Mouse (Mus musculus) NIH3T3 (cell line): ENCODE data around the gene Aicda.
"Not testable (repeated sequence)": the region's sequence is repeated elsewhere in the genome, so short reads cannot be mapped to it uniquely, and the experiment has no call there.

Source experiments
- DNase-seq: peaks from one replicate; pipeline ENCODE4 v3.0.0-alpha.2; 2012; ENCODE audit warnings: low read depth

The Aicda gene

GRCm38 (mm10) chr6:122555266-122555665 is 1.7 kb downstream of the Aicda start:
- DNase-seq = no peak

GRCm38 (mm10) chr6:122556959-122557561 is 3.5 kb downstream of the Aicda start:
- peak; percentile 96 for DNase-seq

- peak; percentile 97 for DNase-seq
Measured at GRCm38 (mm10) chr6:122560427-122560826, 6.8 kb downstream of the Aicda start.

- no peak for DNase-seq
Measured at GRCm38 (mm10) chr6:122561005-122561404, 7.4 kb downstream of the Aicda start.

- peak; percentile 91 for DNase-seq
Measured at GRCm38 (mm10) chr6:122562463-122562862, 8.9 kb downstream of the Aicda start.

DNA sequence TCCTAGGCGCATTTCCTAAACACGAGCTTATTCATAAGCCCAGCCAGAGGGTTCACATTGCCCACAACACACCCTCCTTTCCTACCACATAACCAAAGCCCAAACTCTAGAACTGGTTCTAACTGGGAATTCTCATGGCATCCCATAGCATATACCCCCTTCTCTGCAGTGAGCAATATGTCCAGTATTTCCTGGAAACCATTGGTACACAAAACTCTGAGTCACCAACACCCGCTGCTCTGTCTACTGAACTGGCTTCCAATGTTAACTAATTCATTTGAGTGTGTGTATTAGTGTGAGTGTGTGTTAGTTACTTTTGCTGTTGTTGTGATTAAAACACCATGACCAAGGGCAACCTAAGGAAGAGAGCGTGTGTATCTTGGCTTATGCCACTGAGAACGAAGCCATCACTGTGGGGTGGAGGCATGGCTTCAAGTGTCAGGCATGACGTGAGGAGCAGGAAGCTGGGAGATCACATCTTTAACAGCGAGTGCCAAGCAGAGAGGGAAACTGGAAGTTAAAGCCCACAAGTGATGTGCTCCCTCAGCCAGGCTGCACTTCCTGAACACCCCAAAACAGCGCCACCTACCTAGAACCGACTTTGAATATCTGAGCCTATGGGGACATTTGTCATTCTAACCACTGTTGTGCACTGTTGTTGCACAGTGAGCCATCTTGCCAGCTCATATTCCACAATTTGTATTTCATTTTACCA is 11.6 kb downstream of the Aicda start:
- peak; percentile 41 for DNase-seq

DNA sequence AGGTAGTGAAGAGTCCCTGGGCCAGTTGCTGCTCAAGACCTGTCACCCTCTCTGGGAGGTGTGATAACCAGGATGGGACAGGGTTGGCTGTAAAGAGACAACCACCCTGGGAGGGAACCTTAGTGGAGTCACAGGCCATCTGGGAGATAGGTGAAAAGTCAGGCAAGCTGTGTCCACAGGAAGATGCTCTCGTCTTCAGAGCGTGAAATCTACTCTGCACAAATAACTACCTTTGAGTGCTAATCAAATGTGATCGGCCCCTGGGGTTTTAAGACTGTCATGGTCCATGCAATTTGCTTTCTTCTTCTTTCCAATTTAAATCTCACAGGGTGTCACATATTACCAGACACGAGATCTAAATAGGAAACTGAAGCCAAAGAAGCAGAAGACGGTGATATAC is 15.5 kb downstream of the Aicda start:
- no peak for DNase-seq

DNA sequence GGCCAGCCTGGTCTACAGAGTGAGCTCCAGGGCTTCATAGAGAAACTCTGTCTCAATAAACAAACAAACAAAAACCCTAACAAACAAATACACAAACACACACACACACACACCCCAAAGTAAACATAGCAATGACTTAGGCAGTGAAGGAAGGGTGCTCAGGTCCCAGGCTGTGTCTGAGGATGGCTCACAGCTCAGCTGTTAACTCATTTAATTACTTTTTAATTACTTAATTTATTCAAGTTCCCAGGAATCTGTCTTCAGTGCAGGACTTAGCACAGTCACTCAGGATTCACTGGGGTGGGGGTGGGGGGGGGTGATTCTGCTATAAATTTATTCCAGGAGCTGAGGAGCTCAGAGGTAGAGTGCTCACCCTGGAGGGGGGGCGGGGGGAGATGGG is 16.2 kb downstream of the Aicda start:
- no peak for DNase-seq

- peak; percentile 44 for DNase-seq
Measured at GRCm38 (mm10) chr6:122570695-122571616, 17.4 kb downstream of the Aicda start.

DNA sequence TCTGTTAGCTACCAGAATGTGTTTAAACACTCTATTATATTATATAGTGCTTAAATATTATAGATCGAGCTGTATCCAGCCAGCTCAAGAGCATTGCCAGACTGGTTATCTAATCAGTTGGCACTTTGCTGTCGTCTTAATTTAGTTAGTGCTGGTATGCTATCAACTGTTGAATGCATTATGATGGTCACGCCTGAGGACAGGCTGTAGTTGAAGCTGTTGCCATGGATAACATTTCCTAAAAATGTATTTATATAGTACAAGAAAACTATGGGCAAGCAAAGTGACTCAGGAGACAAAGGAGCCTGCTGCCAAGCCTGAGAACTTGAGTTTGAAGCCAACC is 18.0 kb downstream of the Aicda start:
- DNase-seq = no peak

DNA sequence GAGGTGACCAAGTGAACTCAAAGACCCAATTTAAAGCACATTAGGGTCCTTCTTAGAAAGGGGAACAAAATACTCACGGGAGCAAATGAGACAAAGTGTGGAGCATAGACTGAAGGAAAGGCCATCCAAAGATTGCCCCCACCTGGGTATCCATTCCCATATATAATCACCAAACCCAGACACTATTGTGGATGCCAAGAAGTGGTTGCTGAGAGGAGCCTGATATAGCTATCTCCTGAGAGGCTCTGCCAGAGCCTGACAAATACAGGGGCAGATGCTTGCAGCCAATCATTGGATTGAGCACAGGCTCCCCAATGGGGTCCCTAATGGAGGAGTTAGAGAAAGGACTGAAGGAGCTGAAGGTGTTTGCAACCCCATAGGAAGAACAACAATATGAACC is 21.4 kb downstream of the Aicda start:
- DNase-seq = not testable (repeated sequence)

GRCm38 (mm10) chr6:122577030-122577429 is 23.4 kb downstream of the Aicda start:
- no peak for DNase-seq

DNA sequence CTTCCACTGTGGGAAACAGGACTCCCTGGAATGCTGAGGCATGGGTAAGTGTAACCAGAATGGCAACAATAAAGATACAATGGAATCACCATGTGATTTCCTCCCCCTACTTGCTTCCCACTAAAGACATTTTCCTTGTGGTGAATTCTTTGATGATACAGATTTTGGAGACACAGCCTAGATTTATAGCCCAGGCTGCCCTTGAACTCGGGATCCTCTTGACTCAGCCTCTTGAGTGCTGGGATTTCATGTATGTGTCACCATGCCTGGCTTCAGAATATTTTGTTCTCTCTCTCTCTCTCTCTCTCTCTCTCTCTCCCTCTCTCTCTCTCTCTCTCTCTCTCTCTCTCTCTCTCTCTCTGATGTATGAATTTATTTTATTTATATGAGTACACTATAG is 25.5 kb downstream of the Aicda start:
- DNase-seq = no peak

GRCm38 (mm10) chr6:122591027-122591758 is 37.6 kb downstream of the Aicda start:
- DNase-seq = no peak

- DNase-seq = peak; percentile 20
Measured at GRCm38 (mm10) chr6:122592905-122593304, 39.3 kb downstream of the Aicda start.

- DNase-seq = peak; percentile 67
Measured at GRCm38 (mm10) chr6:122595637-122596036, 42.0 kb downstream of the Aicda start.

DNA sequence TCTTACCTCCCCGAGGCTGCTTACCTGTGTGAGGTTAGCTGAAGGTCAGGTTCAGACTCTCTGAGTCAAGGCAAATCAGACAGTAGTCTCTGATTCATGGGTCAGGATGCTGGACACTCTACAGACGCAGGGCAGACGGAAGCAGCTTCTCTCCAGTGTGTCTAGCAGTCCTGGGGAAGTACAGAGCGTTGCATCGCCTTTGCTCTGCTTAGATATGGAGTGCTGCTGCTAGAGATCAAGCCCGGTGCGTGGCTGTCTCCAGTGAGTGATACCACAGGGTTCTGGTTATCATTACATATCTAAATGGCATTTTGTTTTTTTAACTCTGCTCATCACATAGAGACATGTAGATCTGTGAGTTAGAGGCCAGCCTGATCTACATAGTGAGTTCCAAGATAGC is 43.0 kb downstream of the Aicda start:
- no peak for DNase-seq

DNA sequence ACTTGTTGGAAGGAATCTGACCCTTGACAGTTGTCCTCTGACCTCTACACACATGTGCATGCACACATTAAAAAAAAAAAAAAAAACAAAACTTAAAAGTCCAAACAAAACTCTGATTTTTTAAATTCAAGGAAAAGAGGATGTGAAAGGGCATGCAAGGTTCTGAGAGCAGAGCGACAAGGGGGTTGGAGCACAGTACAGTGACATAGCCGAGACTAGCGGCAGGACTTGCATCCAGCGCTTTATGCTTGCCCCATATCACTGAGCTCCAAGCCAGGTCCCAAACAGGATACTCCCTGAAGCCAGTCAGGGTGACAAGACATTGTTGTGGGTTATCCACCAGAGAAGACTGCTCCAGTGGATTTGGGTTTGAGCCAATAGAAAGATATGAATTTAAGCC is 44.4 kb downstream of the Aicda start:
- no peak for DNase-seq

- no peak for DNase-seq
Measured at GRCm38 (mm10) chr6:122598436-122598835, 44.8 kb downstream of the Aicda start.

DNA sequence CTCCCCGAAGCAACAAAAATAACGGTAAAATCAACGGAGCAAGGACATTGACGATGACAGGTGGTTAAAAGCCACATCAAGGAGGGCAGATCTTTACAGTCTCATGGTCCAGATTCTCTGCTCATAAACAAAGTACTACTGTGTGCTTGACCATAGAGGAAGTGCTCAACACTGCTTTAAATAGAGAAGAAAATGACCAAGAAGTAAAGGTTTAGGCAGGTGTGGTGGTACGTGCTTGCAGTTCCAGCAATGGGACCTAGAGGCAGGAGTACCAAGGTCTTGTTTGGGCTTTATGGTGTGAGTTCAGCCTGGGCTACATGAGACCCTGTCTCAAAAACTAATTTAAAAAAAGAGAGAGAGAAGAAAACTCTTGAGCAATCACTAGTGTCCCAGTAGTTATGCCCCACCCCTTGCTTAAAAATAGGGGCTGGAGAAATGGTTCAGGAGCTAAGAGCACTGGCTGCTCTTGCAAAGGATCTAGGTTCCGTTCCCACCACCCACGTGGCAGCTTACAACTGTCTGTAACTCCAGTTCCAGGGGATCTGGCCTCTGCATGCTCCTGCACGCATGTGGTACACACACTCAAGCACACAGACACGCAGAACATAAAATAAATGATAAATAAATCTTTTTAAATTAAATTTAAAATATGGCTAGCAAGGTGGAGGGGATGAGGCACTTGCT is 45.6 kb downstream of the Aicda start:
- DNase-seq = no peak

- DNase-seq = no peak
Measured at GRCm38 (mm10) chr6:122600066-122600646, 46.6 kb downstream of the Aicda start.
